Mouse (Mus musculus): ENCODE measurements around the gene Pex7.

The Pex7 gene

GRCm38 (mm10) chr10:19877257-19877656, 30.2 kb downstream of the Pex7 start:
- no peak for DNase-seq (ENCODE audit: low spot score)

- no peak for DNase-seq (ENCODE audit: low spot score)
Observed at GRCm38 (mm10) chr10:19876669-19877068, 30.8 kb downstream of the Pex7 start.

- no peak for DNase-seq (ENCODE audit: low spot score)
Observed at GRCm38 (mm10) chr10:19875346-19875745, 32.1 kb downstream of the Pex7 start.

- no peak for DNase-seq (ENCODE audit: low spot score)
Observed at GRCm38 (mm10) chr10:19855597-19856306, 51.7 kb downstream of the Pex7 start.

- DNase-seq (ENCODE audit: low spot score), result no peak
Observed at GRCm38 (mm10) chr10:19853609-19854008, 53.9 kb downstream of the Pex7 start.

- DNase-seq (ENCODE audit: low spot score), result no peak
Observed at GRCm38 (mm10) chr10:19852776-19853175, 54.7 kb downstream of the Pex7 start.

- DNase-seq (ENCODE audit: low spot score), result no peak
Observed at GRCm38 (mm10) chr10:19850998-19851691, 56.3 kb downstream of the Pex7 start, which contains the start of gene Slc35d3. TSS of gene Slc35d3 (minus strand) at chr10:19851459.

GRCm38 (mm10) chr10:19850544-19850997, 56.9 kb downstream of the Pex7 start:
- DNase-seq (ENCODE audit: low spot score), result no peak

- no peak for DNase-seq (ENCODE audit: low spot score)
Observed at GRCm38 (mm10) chr10:19849771-19850365, 57.6 kb downstream of the Pex7 start.

GRCm38 (mm10) chr10:19848928-19849770, 58.3 kb downstream of the Pex7 start:
- no peak for DNase-seq (ENCODE audit: low spot score)

- no peak for DNase-seq (ENCODE audit: low spot score)
Observed at GRCm38 (mm10) chr10:19839836-19840235, 67.7 kb downstream of the Pex7 start.

- DNase-seq (ENCODE audit: low spot score), result no peak
Observed at GRCm38 (mm10) chr10:19835887-19836710, 71.4 kb downstream of the Pex7 start.

GRCm38 (mm10) chr10:19834222-19834621, 73.3 kb downstream of the Pex7 start:
- no peak for DNase-seq (ENCODE audit: low spot score)

- DNase-seq (ENCODE audit: low spot score), result no peak
Observed at GRCm38 (mm10) chr10:19831072-19831849, 76.2 kb downstream of the Pex7 start.

- DNase-seq (ENCODE audit: low spot score), result no peak
Observed at GRCm38 (mm10) chr10:19820986-19821385, 86.5 kb downstream of the Pex7 start.

- DNase-seq (ENCODE audit: low spot score), result no peak
Observed at GRCm38 (mm10) chr10:19818723-19819355, 88.7 kb downstream of the Pex7 start.

- DNase-seq (ENCODE audit: low spot score), result no peak
Observed at GRCm38 (mm10) chr10:19815371-19815770, 92.1 kb downstream of the Pex7 start.

- no peak for DNase-seq (ENCODE audit: low spot score)
Observed at GRCm38 (mm10) chr10:19811436-19812172, 95.9 kb downstream of the Pex7 start.

GRCm38 (mm10) chr10:19804763-19805162, 102.7 kb downstream of the Pex7 start:
- no peak for DNase-seq (ENCODE audit: low spot score)
